Mouse (Mus musculus) liver, adult 2 months (tissue): ENCODE measurements at regions not wholly inside any gene's neighbourhood (a gene's known extent, or its start where the extent isn't known, plus 50 kb on each side); places are given as distances from the start of the nearest gene placed in this dataset.

ENCODE experiments used
- CTCF ChIP-seq: fragments of 200-500 bp; IDR thresholded peaks from 2 replicates; pipeline ENCODE4 v1.5.1; 2011; ENCODE audit warnings: low read depth, low read length, control low read depth
- POLR2A ChIP-seq: fragments of 200-500 bp; IDR thresholded peaks from 2 replicates; pipeline ENCODE4 v1.6.1; 2011; ENCODE audit warnings: low read length, control low read depth; ENCODE audit not compliant: insufficient read depth; ENCODE audit errors: extremely low read depth

GRCm38 (mm10) chr15:67732988-67733387, 1232.3 kb upstream of the Lrrc6 start:
- TF ChIP-seq CTCF (no peak), POLR2A (no peak)
